ENCODE assay signal across 14 mouse cellular contexts in the genomic region with DNA sequence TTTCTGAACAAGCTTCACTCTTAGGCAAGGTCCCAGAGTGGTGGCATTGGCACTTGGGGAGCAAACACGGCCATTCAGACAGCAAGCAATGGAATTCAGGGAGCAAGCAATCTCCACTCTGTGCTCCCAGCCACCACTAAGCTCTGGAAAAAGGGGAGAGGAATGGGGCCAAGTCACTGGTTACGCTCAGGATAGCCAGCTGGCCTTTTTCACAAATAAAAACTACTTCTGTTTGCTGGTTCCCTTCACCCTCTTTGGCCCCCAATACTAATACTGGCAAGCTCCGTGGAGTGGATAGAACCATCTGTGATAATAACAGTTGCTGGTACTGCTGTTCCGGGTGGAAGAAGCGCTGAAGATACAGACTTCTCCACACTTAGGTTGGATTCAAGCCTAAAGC. TPM values are rescaled to one million over a fixed set of nuclear protein-coding genes. Genes with fewer than 3 reads are reported as not detected.
DNase-seq lines count a peak whose midpoint lies in the region; ATAC-seq lines count a peak whose summit lies in the region.
"Had no signal": no experiment of that assay in that cellular context is flagged by ENCODE, and none has a peak within 500 bp of the region (broad histone marks: within the 10 kb centered on the region; RNA-seq: fewer than 3 reads in every experiment).

No protein-coding gene starts in this region.

- peak; percentile 12 for DNase-seq in gastrocnemius, adult 18-20 months (ENCODE audit: low spot score)
- DNase-seq in gastrocnemius, postnatal 10 days, result no peak
- DNase-seq in limb, embryonic 10.5 days (ENCODE audit: low spot score), result no peak
- peak; percentile 39 for DNase-seq in kidney, postnatal 10 days
- peak; percentile 22 for DNase-seq in lung, postnatal 14 days
- DNase-seq in urinary bladder, adult 2 months (ENCODE audit: low spot score), result no peak

- H3K4me2 ChIP-seq in limb, embryonic 12.5 days, result no peak overlapping the region
- H3K4me2 ChIP-seq in midbrain, embryonic 16.5 days (ENCODE audit: low read length), result no peak overlapping the region
- H3K4me2 ChIP-seq: midbrain, embryonic 11.5 days had no signal

- H3K27me3 ChIP-seq in limb, embryonic 12.5 days, result no peaks in the 10 kb centered on the region
- H3K27me3 ChIP-seq in limb, embryonic 10.5 days (ENCODE audit: low read depth, poor library complexity, severe bottlenecking), result no peaks in the 10 kb centered on the region
- no peaks in the 10 kb centered on the region for H3K27me3 ChIP-seq in midbrain, embryonic 16.5 days (ENCODE audit: control insufficient read depth, insufficient read depth, low read depth, low read length)

- WGBS in limb, embryonic 12.5 days, result 83% methylated on average over 5 of the region's 5 CpGs
- WGBS in limb, embryonic 10.5 days, result 88% methylated on average over 5 of the region's 5 CpGs
- 81% methylated on average over 5 of the region's 5 CpGs for WGBS in midbrain, embryonic 16.5 days

- no peaks in the 10 kb centered on the region for H3K9me3 ChIP-seq in limb, embryonic 12.5 days
- no peaks in the 10 kb centered on the region for H3K9me3 ChIP-seq in limb, embryonic 10.5 days (replicated peaks)
- no peaks in the 10 kb centered on the region for H3K9me3 ChIP-seq in midbrain, embryonic 16.5 days (replicated peaks; ENCODE audit: control insufficient read depth, low read length, poor library complexity, severe bottlenecking)

- no peak overlapping the region for H3K9ac ChIP-seq in limb, embryonic 12.5 days (replicated peaks)
- H3K9ac ChIP-seq in midbrain, embryonic 16.5 days (ENCODE audit: low read depth, low read length), result no peak overlapping the region

- H3K27ac ChIP-seq in limb, embryonic 12.5 days, result 0 out of 2 replicates have a peak overlapping the region, but pooled peaks have one; percentile 30
- H3K27ac ChIP-seq in limb, embryonic 10.5 days, result no peak overlapping the region
- no peak overlapping the region for H3K27ac ChIP-seq in midbrain, embryonic 16.5 days (ENCODE audit: low read length)

- no peaks in the 10 kb centered on the region for H3K4me1 ChIP-seq in limb, embryonic 12.5 days (replicated peaks)
- H3K4me1 ChIP-seq in limb, embryonic 10.5 days, result no peaks in the 10 kb centered on the region
- H3K4me1 ChIP-seq in midbrain, embryonic 16.5 days (ENCODE audit: control insufficient read depth, insufficient read depth, low read length), result peaks cover 4% of the 10 kb centered on the region; the same call in 1 of the 2 replicates

- H3K4me3 ChIP-seq in limb, embryonic 12.5 days (replicated peaks), result no peak overlapping the region
- no peak overlapping the region for H3K4me3 ChIP-seq in limb, embryonic 10.5 days
- H3K4me3 ChIP-seq in midbrain, embryonic 16.5 days (ENCODE audit: low read depth, low read length), result no peak overlapping the region

- no peaks in the 10 kb centered on the region for H3K36me3 ChIP-seq in limb, embryonic 12.5 days
- H3K36me3 ChIP-seq in limb, embryonic 10.5 days, result no peaks in the 10 kb centered on the region
- no peaks in the 10 kb centered on the region for H3K36me3 ChIP-seq in midbrain, embryonic 16.5 days (ENCODE audit: control insufficient read depth, insufficient read depth, low read length)

- no peak for ATAC-seq in limb, embryonic 12.5 days (ENCODE audit: insufficient number of reproducible peaks, insufficient read depth, low FRiP score, low TSS enrichment, low read depth)
- no peak for ATAC-seq in midbrain, embryonic 16.5 days

RNA-seq across cellular contexts. Expression of gene Zc2hc1b, which starts 26.5 kb away (rescaled TPM):
- total RNA-seq in gastrocnemius, adult 18-20 months (2021), result not detected
- total RNA-seq in gastrocnemius, postnatal 10 days (2021), result not detected
- not detected in 2 replicates for polyA plus RNA-seq in limb, embryonic 12.5 days (2016; fragmentation: Nextera tagmentation; extraction: Ambion mirVana)
- not detected in 2 replicates for polyA plus RNA-seq in limb, embryonic 10.5 days (2016; fragmentation: Nextera tagmentation; extraction: Ambion mirVana)
- polyA plus RNA-seq in urinary bladder, adult 2 months (2012; rRNA removed), result not detected in 2 replicates
- not detected in 2 replicates for polyA plus RNA-seq in midbrain, embryonic 16.5 days (2015; fragmentation: Nextera tagmentation; extraction: Ambion mirVana)
- total RNA-seq: adrenal gland, postnatal 36 days; ES-E14; left cerebral cortex, adult 8-10 months had no signal
- polyA plus RNA-seq: embryonic facial prominence, embryonic 11.5 days; heart, embryonic 14.5 days; midbrain, embryonic 11.5 days had no signal

RNA-seq across cellular contexts. Expression of gene Ltv1, which starts 41.6 kb away (rescaled TPM):
- total RNA-seq in gastrocnemius, adult 18-20 months (2021), result 10 to 100 TPM; 24.9 to 31.5 TPM
- total RNA-seq in gastrocnemius, postnatal 10 days (2021), result 10 to 100 TPM; 26.3 to 28.8 TPM
- polyA plus RNA-seq in limb, embryonic 12.5 days (2016; fragmentation: Nextera tagmentation; extraction: Ambion mirVana), result 61.6 and 63.4 TPM in 2 replicates
- polyA plus RNA-seq in limb, embryonic 10.5 days (2016; fragmentation: Nextera tagmentation; extraction: Ambion mirVana), result 65.3 and 68.0 TPM in 2 replicates
- 27.8 and 28.4 TPM in 2 replicates for polyA plus RNA-seq in urinary bladder, adult 2 months (2012; rRNA removed)
- polyA plus RNA-seq in midbrain, embryonic 16.5 days (2015; fragmentation: Nextera tagmentation; extraction: Ambion mirVana), result 33.8 and 35.8 TPM in 2 replicates

Comparison
In these comparisons a context has a peak if more than half of its experiments do, and no peak if none do; other contexts are left out.
1. DNase-seq: peak in gastrocnemius, adult 18-20 months (single experiment), kidney, postnatal 10 days (single experiment) and lung, postnatal 14 days (single experiment); none in gastrocnemius, postnatal 10 days (single experiment), limb, embryonic 10.5 days (single experiment) and urinary bladder, adult 2 months (single experiment).